Mouse (Mus musculus) limb, embryonic 15.5 days (tissue): ENCODE results near the gene AC170998.1. TPM values are rescaled to one million over a fixed set of nuclear protein-coding genes. Genes with fewer than 3 reads are reported as not detected.

Experiments used
- ATAC-seq: fragments of 200-750 bp; cut with Nextera tagmentation; 2 replicates; pipeline ENCODE4 v1.8.0; 2017; ENCODE audit warnings: low read depth, moderate TSS enrichment; ENCODE audit not compliant: insufficient number of reproducible peaks, low FRiP score, low TSS enrichment
- H3K27ac ChIP-seq: fragments of 300-500 bp; sonication (generic); 2 replicates; pipeline ENCODE4 v1.5.1; 2015; ENCODE audit warnings: moderate library complexity, mild to moderate bottlenecking, inconsistent platforms
- H3K27me3 ChIP-seq: fragments of 300-500 bp; sonication (generic); 2 replicates; pipeline ENCODE4 v1.6.1; 2015; ENCODE audit warnings: inconsistent platforms
- H3K36me3 ChIP-seq: fragments of 300-500 bp; sonication (generic); 2 replicates; pipeline ENCODE4 v1.6.1; 2015; ENCODE audit warnings: inconsistent platforms
- H3K4me1 ChIP-seq: fragments of 300-500 bp; sonication (generic); 2 replicates; pipeline ENCODE4 v1.6.1; 2015; ENCODE audit warnings: inconsistent platforms
- H3K4me2 ChIP-seq: fragments of 300-500 bp; sonication (generic); 2 replicates; pipeline ENCODE4 v1.6.1; 2015; ENCODE audit warnings: mild to moderate bottlenecking, inconsistent platforms
- H3K4me3 ChIP-seq: fragments of 300-500 bp; sonication (generic); 2 replicates; pipeline ENCODE4 v1.5.1; 2015; ENCODE audit warnings: mild to moderate bottlenecking, inconsistent platforms
- H3K9ac ChIP-seq: fragments of 300-500 bp; sonication (generic); 2 replicates; pipeline ENCODE4 v1.6.1; 2015; ENCODE audit warnings: inconsistent platforms
- H3K9me3 ChIP-seq: fragments of 300-500 bp; sonication (generic); 2 replicates; pipeline ENCODE4 v1.6.1; 2016; ENCODE audit warnings: inconsistent platforms
- WGBS: fragments of 180-500 bp; shearing (Covaris S2); methylation state at CpG from one replicate; pipeline ENCODE4 v1.1.7; 2015; 5-methylcytosine and 5-hydroxymethylcytosine counted together
- polyA plus RNA-seq: library from polyadenylated mRNA; unstranded; fragments of >200 nt; fragmentation: Nextera tagmentation; extraction: Ambion mirVana; gene quantifications from 2 replicates; pipeline ENCODE4 v1.2.1, GENCODE M21; 2015

The AC170998.1 gene
- polyA plus RNA-seq, 1 experiment from 2014 or later: 2.4 TPM

DNA sequence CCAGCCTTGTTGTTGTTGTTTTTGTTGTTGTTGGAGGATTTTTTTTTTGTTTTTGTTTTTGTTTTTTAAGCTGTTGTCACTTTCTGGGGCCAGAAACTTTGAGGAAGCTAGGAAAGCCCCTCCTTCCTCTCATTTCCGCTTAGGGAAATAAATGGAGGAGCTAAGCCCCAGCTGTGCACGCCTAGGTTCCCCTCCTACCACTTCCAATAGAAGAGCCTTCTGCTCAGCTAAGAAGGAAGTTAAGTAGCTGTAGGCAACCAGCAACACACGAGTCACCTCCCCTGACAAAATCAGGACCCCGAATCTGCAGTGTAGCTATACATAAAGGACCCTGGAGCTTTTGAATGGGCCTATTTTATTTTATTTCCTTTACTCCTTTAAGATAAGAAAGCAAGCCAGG is 12.1 kb downstream of the AC170998.1 start:
- Histone ChIP-seq H3K27ac (no peak overlapping the region), H3K9ac (no peak overlapping the region), H3K27me3 (no peaks in the 10 kb centered on the region), H3K9me3 (no peaks in the 10 kb centered on the region), H3K4me2 (no peak overlapping the region), H3K36me3 (peaks cover 56% of the 10 kb centered on the region), H3K4me1 (no peaks in the 10 kb centered on the region), H3K4me3 (no peak overlapping the region)
- ATAC-seq: no peak
- 85% methylated on average over 4 of the region's 4 CpGs for WGBS

DNA sequence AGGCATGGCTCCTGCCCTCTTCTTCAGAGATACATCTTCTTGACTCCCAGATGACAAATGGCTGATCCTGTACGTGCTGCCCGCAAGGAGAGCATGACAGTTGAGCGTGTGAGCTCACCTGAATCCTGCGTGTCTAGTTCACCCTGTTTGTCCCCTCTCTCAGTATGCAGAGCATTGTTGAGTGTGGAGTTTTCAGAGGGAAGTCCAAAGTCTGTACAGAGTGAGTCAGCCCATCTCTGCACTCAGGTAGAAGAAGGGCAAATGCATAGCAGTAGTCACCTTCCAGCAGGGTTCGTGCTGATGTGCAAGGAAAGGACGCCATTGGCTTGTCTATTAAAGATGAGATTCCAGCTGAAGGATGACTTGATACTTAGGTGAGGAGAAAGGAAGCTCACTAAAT is 13.4 kb downstream of the AC170998.1 start:
- Histone ChIP-seq H3K36me3 (peaks cover 64% of the 10 kb centered on the region), H3K4me2 (no peak overlapping the region), H3K27me3 (no peaks in the 10 kb centered on the region), H3K4me1 (no peaks in the 10 kb centered on the region), H3K27ac (no peak overlapping the region), H3K4me3 (no peak overlapping the region), H3K9ac (no peak overlapping the region), H3K9me3 (no peaks in the 10 kb centered on the region)
- 91% methylated on average over 6 of the region's 6 CpGs for WGBS
- no peak for ATAC-seq

DNA sequence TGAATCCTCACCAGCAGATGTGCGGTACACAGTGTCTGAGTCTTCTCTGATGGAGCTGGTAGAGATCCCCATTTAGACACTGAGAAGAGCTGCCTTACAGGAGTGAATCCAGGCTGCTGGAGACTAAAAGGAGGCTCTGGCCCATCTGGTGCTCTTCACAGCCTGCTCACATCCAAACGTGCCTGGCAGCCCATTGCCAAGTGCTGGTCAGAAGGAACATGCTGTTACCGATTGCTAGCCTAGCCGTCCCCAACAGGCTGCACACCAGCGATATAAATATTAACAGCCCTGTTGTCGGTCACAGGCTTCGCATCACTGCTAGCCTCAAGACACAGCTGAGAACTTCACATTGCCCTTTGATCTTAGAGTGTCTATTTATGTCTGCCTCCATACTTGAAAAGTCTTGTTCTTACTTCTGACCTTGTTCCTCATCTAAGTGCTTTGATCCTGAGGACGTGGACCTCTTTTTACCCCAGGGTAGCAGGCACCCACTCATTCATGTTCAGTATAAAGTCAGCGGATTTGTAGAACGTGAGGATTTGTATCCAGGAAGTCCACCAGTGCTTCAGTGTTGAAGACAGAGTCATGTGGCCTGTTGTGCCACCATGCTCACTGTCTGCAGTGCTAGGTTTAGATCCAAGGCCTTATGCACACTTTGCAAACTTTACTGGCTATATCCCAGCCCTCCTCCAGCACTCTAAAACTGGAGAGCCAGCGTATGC is 17.4 kb downstream of the AC170998.1 start:
- Histone ChIP-seq H3K4me3 (no peak overlapping the region), H3K9me3 (no peaks in the 10 kb centered on the region), H3K4me2 (no peak overlapping the region), H3K27me3 (no peaks in the 10 kb centered on the region), H3K9ac (no peak overlapping the region), H3K27ac (no peak overlapping the region), H3K4me1 (no peaks in the 10 kb centered on the region), H3K36me3 (peaks cover 94% of the 10 kb centered on the region)
- no peak for ATAC-seq
- WGBS: 93% methylated on average over 11 of the region's 11 CpGs

DNA sequence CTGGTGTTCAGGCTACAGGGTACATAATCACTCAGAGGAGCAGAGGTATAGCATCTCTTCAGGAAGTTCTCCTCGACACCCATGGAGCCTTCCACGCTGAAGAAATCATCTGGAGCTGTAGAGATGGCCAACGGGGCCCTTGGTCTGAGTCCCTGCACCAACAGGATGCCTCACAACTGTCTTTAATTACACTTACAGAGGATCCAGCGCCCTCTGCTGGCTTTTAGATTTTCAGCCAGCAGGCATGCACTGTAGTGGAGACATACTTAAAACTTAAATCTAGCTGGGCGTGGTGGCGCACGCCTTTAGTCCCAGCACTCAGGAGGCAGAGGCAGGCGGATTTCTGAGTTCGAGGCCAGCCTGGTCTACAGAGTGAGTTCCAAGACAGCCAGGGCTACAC is 18.0 kb downstream of the AC170998.1 start:
- no peaks in the 10 kb centered on the region for H3K27me3 ChIP-seq
- H3K4me2 ChIP-seq: no peak overlapping the region
- no peak for ATAC-seq
- no peaks in the 10 kb centered on the region for H3K4me1 ChIP-seq
- peaks cover 93% of the 10 kb centered on the region for H3K36me3 ChIP-seq
- H3K4me3 ChIP-seq: no peak overlapping the region
- H3K9ac ChIP-seq: no peak overlapping the region
- H3K27ac ChIP-seq: no peak overlapping the region
- no peaks in the 10 kb centered on the region for H3K9me3 ChIP-seq
- 92% methylated on average over 9 of the region's 9 CpGs for WGBS

DNA sequence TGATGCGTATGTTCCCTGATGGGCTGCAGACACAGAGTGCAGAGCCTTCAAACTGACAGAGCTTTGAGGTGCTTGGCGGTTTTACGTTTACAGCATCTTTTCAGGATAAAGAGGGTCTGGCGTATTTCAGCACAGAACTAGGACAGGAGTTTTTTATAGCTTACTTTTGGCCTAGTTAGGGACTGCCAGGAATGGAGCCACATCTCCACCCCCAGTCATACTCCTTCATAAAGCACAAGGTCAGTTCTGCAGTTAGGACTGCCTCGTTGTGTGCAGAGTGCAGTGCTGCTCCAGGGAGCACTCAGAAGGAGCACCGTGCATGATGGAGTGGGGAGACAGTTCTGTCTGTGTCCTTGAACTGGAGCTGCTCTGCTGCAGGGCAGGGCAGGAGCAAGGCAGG is 19.9 kb downstream of the AC170998.1 start:
- no peak overlapping the region for H3K9ac ChIP-seq
- H3K36me3 ChIP-seq: peaks cover 80% of the 10 kb centered on the region
- ATAC-seq: no peak
- no peak overlapping the region for H3K27ac ChIP-seq
- H3K4me1 ChIP-seq: no peaks in the 10 kb centered on the region
- no peak overlapping the region for H3K4me2 ChIP-seq
- H3K9me3 ChIP-seq: no peaks in the 10 kb centered on the region
- 77% methylated on average over 6 of the region's 6 CpGs for WGBS
- no peak overlapping the region for H3K4me3 ChIP-seq
- H3K27me3 ChIP-seq: no peaks in the 10 kb centered on the region

DNA sequence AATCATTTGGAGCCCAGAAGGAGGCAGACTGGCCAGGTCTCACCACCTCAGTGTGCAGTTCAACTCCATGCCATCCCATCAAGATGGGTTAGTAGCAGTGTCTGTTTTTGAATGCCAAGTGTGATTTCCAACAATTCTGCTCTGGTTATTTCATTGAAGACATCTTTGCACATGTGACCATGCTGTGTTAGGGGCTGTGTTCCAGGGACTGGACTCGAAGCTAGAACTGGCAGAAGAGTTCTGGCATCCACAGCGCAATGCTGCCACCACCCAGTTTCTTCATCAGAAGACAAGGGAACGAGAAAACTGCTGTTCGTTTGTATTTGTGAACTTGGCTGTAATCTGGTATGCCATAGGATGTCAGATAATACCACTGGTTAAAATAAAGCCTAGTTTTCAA is 22.1 kb downstream of the AC170998.1 start:
- Histone ChIP-seq H3K27ac (no peak overlapping the region), H3K27me3 (no peaks in the 10 kb centered on the region), H3K4me2 (no peak overlapping the region), H3K9ac (no peak overlapping the region), H3K36me3 (peaks cover 60% of the 10 kb centered on the region), H3K4me3 (no peak overlapping the region), H3K9me3 (no peaks in the 10 kb centered on the region), H3K4me1 (no peaks in the 10 kb centered on the region)
- WGBS: 87% methylated on average over 4 of the region's 4 CpGs
- no peak for ATAC-seq

DNA sequence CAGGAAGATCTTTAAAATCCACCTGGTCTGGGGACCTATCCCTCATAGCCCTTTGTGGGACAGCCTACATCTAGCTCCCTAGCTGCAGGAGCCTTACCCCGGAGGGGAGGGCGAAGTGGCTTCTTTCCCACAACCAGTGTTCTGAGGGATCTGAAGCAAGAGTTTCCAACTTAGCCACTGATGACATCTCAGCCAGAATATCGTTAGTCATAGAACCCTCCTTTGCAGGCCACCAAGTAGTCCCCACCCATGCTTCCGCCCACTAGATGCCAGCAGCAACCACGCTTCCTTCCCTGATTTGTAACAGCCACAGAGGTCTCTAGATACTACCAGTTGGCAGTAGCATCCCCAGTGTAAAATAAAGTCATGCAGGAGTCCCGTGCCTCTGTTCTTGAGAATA is 24.7 kb downstream of the AC170998.1 start:
- peaks cover 34% of the 10 kb centered on the region for H3K36me3 ChIP-seq
- 71% methylated on average over 6 of the region's 6 CpGs for WGBS
- no peak overlapping the region for H3K9ac ChIP-seq
- no peaks in the 10 kb centered on the region for H3K9me3 ChIP-seq
- H3K27me3 ChIP-seq: no peaks in the 10 kb centered on the region
- no peak for ATAC-seq
- no peak overlapping the region for H3K4me2 ChIP-seq
- H3K4me3 ChIP-seq: no peak overlapping the region
- H3K4me1 ChIP-seq: no peaks in the 10 kb centered on the region
- H3K27ac ChIP-seq: no peak overlapping the region

DNA sequence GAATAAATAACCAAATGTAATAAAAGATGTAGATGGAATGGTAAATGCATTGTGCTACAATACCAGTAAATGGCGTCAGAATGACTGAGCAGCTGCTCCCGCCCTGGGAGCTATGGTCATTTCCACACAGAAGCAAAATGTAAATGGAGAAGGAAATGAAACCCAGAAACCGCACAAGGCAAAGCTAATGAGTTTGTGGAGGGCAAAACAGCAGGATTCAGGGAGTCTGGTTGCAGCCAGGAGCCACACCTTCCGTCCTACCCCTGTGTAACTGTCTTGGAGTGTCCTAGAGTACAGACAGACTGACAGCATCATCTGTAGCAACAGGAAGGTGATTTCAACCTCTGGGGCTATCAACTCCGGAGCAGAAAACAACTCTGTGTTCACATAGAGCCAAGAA is 30.6 kb downstream of the AC170998.1 start:
- no peak overlapping the region for H3K9ac ChIP-seq
- no peak for ATAC-seq
- 39% methylated on average over 5 of the region's 5 CpGs for WGBS

DNA sequence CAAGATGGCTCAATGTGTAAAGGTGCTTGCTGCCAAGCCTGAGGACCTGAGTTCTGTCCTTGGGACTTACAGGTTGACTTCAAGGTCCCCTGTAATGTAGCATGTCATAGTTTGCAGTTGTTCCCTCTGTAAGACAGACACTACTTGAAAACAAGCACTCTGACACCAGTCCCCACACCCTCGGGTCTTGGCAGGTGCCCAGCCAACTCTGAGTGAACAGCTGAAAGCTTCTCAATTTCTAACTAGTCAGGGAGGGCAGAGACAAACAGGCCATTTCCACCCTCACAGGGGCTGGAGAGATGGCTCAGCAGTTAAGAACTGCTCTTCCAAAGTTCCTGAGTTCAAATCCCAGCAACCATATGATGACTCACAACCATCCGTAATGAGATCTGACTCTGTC is 31.6 kb downstream of the AC170998.1 start:
- WGBS: 71% methylated on average over 2 of the region's 2 CpGs
- H3K4me3 ChIP-seq: no peak overlapping the region
- no peak for ATAC-seq
- H3K9me3 ChIP-seq: no peaks in the 10 kb centered on the region
- no peak overlapping the region for H3K27ac ChIP-seq
- no peaks in the 10 kb centered on the region for H3K27me3 ChIP-seq
- H3K9ac ChIP-seq: no peak overlapping the region
- H3K4me1 ChIP-seq: no peaks in the 10 kb centered on the region
- no peaks in the 10 kb centered on the region for H3K36me3 ChIP-seq
- H3K4me2 ChIP-seq: no peak overlapping the region

More for the DNA sequence above, 30.6 kb downstream of the AC170998.1 start:
- no peak overlapping the region for H3K4me2 ChIP-seq
- no peaks in the 10 kb centered on the region for H3K4me1 ChIP-seq
- H3K27ac ChIP-seq: no peak overlapping the region
- no peak overlapping the region for H3K4me3 ChIP-seq
- no peaks in the 10 kb centered on the region for H3K36me3 ChIP-seq
- H3K27me3 ChIP-seq: no peaks in the 10 kb centered on the region
- H3K9me3 ChIP-seq: no peaks in the 10 kb centered on the region

DNA sequence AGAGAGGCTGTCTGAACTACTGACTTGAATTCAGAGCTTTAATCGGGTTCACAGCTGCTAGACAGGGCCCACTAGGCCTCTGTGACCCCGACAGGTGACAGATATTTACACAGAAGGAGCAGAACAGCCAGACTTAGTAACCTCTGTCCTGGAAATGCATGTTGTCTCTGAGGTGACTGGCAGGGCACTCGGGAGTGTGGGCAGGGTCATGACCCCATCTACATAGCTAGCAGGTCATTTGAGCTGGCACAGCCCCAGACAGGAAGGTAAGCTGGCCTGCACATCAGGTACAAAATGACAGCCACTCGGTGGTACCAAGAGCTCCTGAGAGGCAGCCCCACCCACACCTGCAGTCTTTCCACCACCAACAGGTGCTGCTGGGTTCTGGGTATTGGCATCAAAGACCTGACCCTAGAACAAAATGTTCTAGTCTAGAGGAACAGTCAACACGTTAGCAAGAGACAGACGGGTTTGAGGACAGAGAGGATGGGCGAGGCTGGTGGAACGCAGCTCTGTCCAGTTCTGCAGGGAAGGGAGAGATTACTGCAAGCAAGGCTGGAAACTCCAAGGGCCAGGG is 34.9 kb downstream of the AC170998.1 start:
- H3K36me3 ChIP-seq: no peaks in the 10 kb centered on the region
- H3K27me3 ChIP-seq: no peaks in the 10 kb centered on the region
- no peak overlapping the region for H3K27ac ChIP-seq
- no peak overlapping the region for H3K9ac ChIP-seq
- WGBS: 58% methylated on average over 8 of the region's 8 CpGs
- no peak overlapping the region for H3K4me2 ChIP-seq
- no peak overlapping the region for H3K4me3 ChIP-seq
- ATAC-seq: no peak
- no peaks in the 10 kb centered on the region for H3K4me1 ChIP-seq
- no peaks in the 10 kb centered on the region for H3K9me3 ChIP-seq

DNA sequence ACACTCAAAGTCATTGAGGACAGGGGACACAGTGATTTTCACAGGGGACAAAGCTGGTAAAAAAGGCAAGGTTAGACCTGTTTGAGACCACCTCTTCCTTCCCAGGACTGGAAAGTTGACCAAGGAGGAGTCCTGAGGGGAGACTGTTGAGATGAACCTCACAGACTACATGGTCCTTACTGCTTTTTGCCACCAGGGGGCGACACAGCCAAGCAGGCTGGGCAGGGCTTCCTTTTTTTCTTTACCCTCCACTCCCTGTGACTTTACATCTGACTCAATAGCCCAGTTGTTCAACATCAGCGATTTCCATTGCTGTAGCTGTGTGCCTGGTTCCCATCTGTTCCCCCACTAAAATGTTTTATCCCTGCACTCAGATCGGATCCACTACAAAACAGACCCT is 36.0 kb downstream of the AC170998.1 start:
- Histone ChIP-seq H3K9me3 (no peaks in the 10 kb centered on the region), H3K9ac (no peak overlapping the region), H3K27ac (no peak overlapping the region), H3K36me3 (no peaks in the 10 kb centered on the region), H3K4me2 (no peak overlapping the region), H3K4me3 (no peak overlapping the region), H3K27me3 (no peaks in the 10 kb centered on the region), H3K4me1 (no peaks in the 10 kb centered on the region)
- WGBS: 9% methylated on average over 3 of the region's 3 CpGs
- no peak for ATAC-seq

DNA sequence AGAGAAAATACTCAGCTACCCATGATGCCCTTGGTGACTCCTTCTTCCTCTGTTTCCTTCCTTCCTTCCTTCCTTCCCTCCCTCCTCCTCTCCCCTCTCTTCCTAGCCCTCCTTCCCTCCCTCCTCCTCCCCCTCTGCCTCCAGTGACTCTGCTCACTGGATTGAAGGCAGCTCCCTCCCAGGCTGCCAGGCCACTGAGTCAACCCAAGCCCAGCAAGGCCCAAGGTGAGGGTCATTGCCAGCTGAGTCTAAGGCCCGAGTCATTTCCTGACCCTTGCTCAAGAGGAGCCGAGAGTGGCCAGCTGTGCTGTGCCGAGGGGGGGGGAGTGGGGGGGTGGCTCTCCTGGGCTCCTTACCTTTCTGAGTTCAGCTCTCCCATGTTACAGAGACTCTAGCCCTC is 40.3 kb downstream of the AC170998.1 start:
- H3K4me2 ChIP-seq: no peak overlapping the region
- ATAC-seq: no peak
- 57% methylated on average over 3 of the region's 3 CpGs for WGBS

More for the DNA sequence above, 40.3 kb downstream of the AC170998.1 start:
- H3K9ac ChIP-seq: no peak overlapping the region
- H3K27me3 ChIP-seq: peaks cover 11% of the 10 kb centered on the region; the same call in 1 of the 2 replicates
- no peak overlapping the region for H3K4me3 ChIP-seq
- H3K4me1 ChIP-seq: peaks cover 26% of the 10 kb centered on the region
- H3K27ac ChIP-seq: no peak overlapping the region
- H3K9me3 ChIP-seq: no peaks in the 10 kb centered on the region
- H3K36me3 ChIP-seq: no peaks in the 10 kb centered on the region
